Mouse (Mus musculus) erythroid progenitor cell, adult 5-6 weeks (primary cell): ENCODE measurements around the gene Prkcsh. TPM values are rescaled to one million over a fixed set of nuclear protein-coding genes. Genes with fewer than 3 reads are reported as not detected.

Source experiments
- total RNA-seq, 2 experiments: library from RNA; stranded (forward) in 1 of 2; stranded (reverse) in 1 of 2; fragments of 150-400 nt in 1 of 2; fragments of 186-747, 209-891 nt in 1 of 2; gene quantifications; 2 replicates each; pipeline versions ENCODE4 v1.2.3 to v1.2.4; 2015 to 2017; ENCODE audit warnings: low replicate concordance in 2 of 2

Prkcsh gene
- total RNA-seq, 2 experiments from 2014 or later, result 27.7 to 62.9 TPM

Other genes starting within 250 kb of the Prkcsh start
- 40.7 and 50.7 TPM in 2 replicates for gene Spc24, start 242.5 kb upstream of the Prkcsh start, total RNA-seq (2015; ENCODE audit: low replicate concordance)
- 68.7 and 98.2 TPM in 2 replicates for gene Spc24, start 242.5 kb upstream of the Prkcsh start, total RNA-seq (2017; ENCODE audit: low replicate concordance)
- gene Kank2, start 204.1 kb upstream of the Prkcsh start, total RNA-seq (2015; ENCODE audit: low replicate concordance), result not detected in 2 replicates
- 0.51 TPM in 1 of 2 replicates, not detected in the other for gene Kank2, start 204.1 kb upstream of the Prkcsh start, total RNA-seq (2017; ENCODE audit: low replicate concordance)
- not detected in 2 replicates for gene Angptl8, start 167.3 kb upstream of the Prkcsh start, total RNA-seq (2015; ENCODE audit: low replicate concordance)
- gene Angptl8, start 167.3 kb upstream of the Prkcsh start, total RNA-seq (2017; ENCODE audit: low replicate concordance), result not detected in 2 replicates
- gene Dock6, start 150.2 kb upstream of the Prkcsh start, total RNA-seq (2015; ENCODE audit: low replicate concordance), result 2.9 TPM in 1 of 2 replicates, not detected in the other
- gene Dock6, start 150.2 kb upstream of the Prkcsh start, total RNA-seq (2017; ENCODE audit: low replicate concordance), result 0.26 TPM in 1 of 2 replicates, not detected in the other
- gene Rab3d, start 84.6 kb upstream of the Prkcsh start, total RNA-seq (2015; ENCODE audit: low replicate concordance), result 3.8 and 7.2 TPM in 2 replicates
- 5.0 and 11.6 TPM in 2 replicates for gene Rab3d, start 84.6 kb upstream of the Prkcsh start, total RNA-seq (2017; ENCODE audit: low replicate concordance)
- not detected in 2 replicates for gene Ccdc159, start 75.3 kb upstream of the Prkcsh start, total RNA-seq (2015; ENCODE audit: low replicate concordance)
- not detected in 2 replicates for gene Ccdc159, start 75.3 kb upstream of the Prkcsh start, total RNA-seq (2017; ENCODE audit: low replicate concordance)
- 13.8 TPM in 1 of 2 replicates, not detected in the other for gene Tmem205, start 75.2 kb upstream of the Prkcsh start, total RNA-seq (2015; ENCODE audit: low replicate concordance)
- not detected in 2 replicates for gene Tmem205, start 75.2 kb upstream of the Prkcsh start, total RNA-seq (2017; ENCODE audit: low replicate concordance)
- gene Plppr2, start 65.8 kb upstream of the Prkcsh start, total RNA-seq (2015; ENCODE audit: low replicate concordance), result 1.3 TPM in 1 of 2 replicates, not detected in the other
- gene Plppr2, start 65.8 kb upstream of the Prkcsh start, total RNA-seq (2017; ENCODE audit: low replicate concordance), result not detected in 2 replicates
- 0.42 and 3.2 TPM in 2 replicates for gene Swsap1, start 47.1 kb upstream of the Prkcsh start, total RNA-seq (2015; ENCODE audit: low replicate concordance)
- gene Swsap1, start 47.1 kb upstream of the Prkcsh start, total RNA-seq (2017; ENCODE audit: low replicate concordance), result 0.51 TPM in 1 of 2 replicates, not detected in the other
- 244 and 249 TPM in 2 replicates for gene Epor, start 39.3 kb upstream of the Prkcsh start, total RNA-seq (2015; ENCODE audit: low replicate concordance)
- gene Epor, start 39.3 kb upstream of the Prkcsh start, total RNA-seq (2017; ENCODE audit: low replicate concordance), result 188 and 199 TPM in 2 replicates
- gene Rgl3, start 13.4 kb upstream of the Prkcsh start, total RNA-seq (2015; ENCODE audit: low replicate concordance), result not detected in 2 replicates
- not detected in 2 replicates for gene Rgl3, start 13.4 kb upstream of the Prkcsh start, total RNA-seq (2017; ENCODE audit: low replicate concordance)
- gene Ccdc151, start 172 bp upstream of the Prkcsh start, total RNA-seq (2015; ENCODE audit: low replicate concordance), result not detected in 2 replicates
- gene Ccdc151, start 172 bp upstream of the Prkcsh start, total RNA-seq (2017; ENCODE audit: low replicate concordance), result not detected in 2 replicates
- not detected in 2 replicates for gene Elavl3, start 49.2 kb downstream of the Prkcsh start, total RNA-seq (2015; ENCODE audit: low replicate concordance)
- not detected in 2 replicates for gene Elavl3, start 49.2 kb downstream of the Prkcsh start, total RNA-seq (2017; ENCODE audit: low replicate concordance)
- not detected in 2 replicates for gene Gm49318, start 68.5 kb downstream of the Prkcsh start, total RNA-seq (2015; ENCODE audit: low replicate concordance)
- not detected in 2 replicates for gene Gm49318, start 68.5 kb downstream of the Prkcsh start, total RNA-seq (2017; ENCODE audit: low replicate concordance)
- gene Zfp653, start 68.6 kb downstream of the Prkcsh start, total RNA-seq (2015; ENCODE audit: low replicate concordance), result 2.1 and 6.1 TPM in 2 replicates
- gene Zfp653, start 68.6 kb downstream of the Prkcsh start, total RNA-seq (2017; ENCODE audit: low replicate concordance), result 6.0 and 11.2 TPM in 2 replicates
- 3.4 TPM in 1 of 2 replicates, not detected in the other for gene Ecsit, start 82.6 kb downstream of the Prkcsh start, total RNA-seq (2015; ENCODE audit: low replicate concordance)
- 2.0 and 4.9 TPM in 2 replicates for gene Ecsit, start 82.6 kb downstream of the Prkcsh start, total RNA-seq (2017; ENCODE audit: low replicate concordance)
- gene Cnn1, start 96.4 kb downstream of the Prkcsh start, total RNA-seq (2015; ENCODE audit: low replicate concordance), result not detected in 2 replicates
- gene Cnn1, start 96.4 kb downstream of the Prkcsh start, total RNA-seq (2017; ENCODE audit: low replicate concordance), result not detected in 2 replicates
- gene Elof1, start 114.4 kb downstream of the Prkcsh start, total RNA-seq (2015; ENCODE audit: low replicate concordance), result 70.8 and 101 TPM in 2 replicates
- 21.3 and 26.2 TPM in 2 replicates for gene Elof1, start 114.4 kb downstream of the Prkcsh start, total RNA-seq (2017; ENCODE audit: low replicate concordance)
- gene Acp5, start 132.9 kb downstream of the Prkcsh start, total RNA-seq (2015; ENCODE audit: low replicate concordance), result 98.5 and 142 TPM in 2 replicates
- gene Acp5, start 132.9 kb downstream of the Prkcsh start, total RNA-seq (2017; ENCODE audit: low replicate concordance), result 95.8 and 125 TPM in 2 replicates
- 2.9 and 29.9 TPM in 2 replicates for gene Pigyl, start 154.0 kb downstream of the Prkcsh start, total RNA-seq (2015; ENCODE audit: low replicate concordance)
- gene Pigyl, start 154.0 kb downstream of the Prkcsh start, total RNA-seq (2017; ENCODE audit: low replicate concordance), result 6.8 and 29.6 TPM in 2 replicates
- gene Zfp872, start 185.3 kb downstream of the Prkcsh start, total RNA-seq (2015; ENCODE audit: low replicate concordance), result not detected in 2 replicates
- gene Zfp872, start 185.3 kb downstream of the Prkcsh start, total RNA-seq (2017; ENCODE audit: low replicate concordance), result not detected in 2 replicates
- gene Zfp809, start 222.9 kb downstream of the Prkcsh start, total RNA-seq (2015; ENCODE audit: low replicate concordance), result 12.3 and 15.5 TPM in 2 replicates
- 14.1 and 20.1 TPM in 2 replicates for gene Zfp809, start 222.9 kb downstream of the Prkcsh start, total RNA-seq (2017; ENCODE audit: low replicate concordance)